Mouse (Mus musculus) lung, embryonic 14.5 days (tissue): ENCODE measurements around the gene Ptprg. TPM values are rescaled to one million over a fixed set of nuclear protein-coding genes. Genes with fewer than 3 reads are reported as not detected.

Source experiments
- ATAC-seq: fragments of 200-750 bp; cut with Nextera tagmentation; 2 replicates; pipeline ENCODE4 v1.8.0; 2017; ENCODE audit warnings: mild to moderate bottlenecking, moderate TSS enrichment, moderate library complexity; ENCODE audit not compliant: insufficient read depth
- DNase-seq: peaks from one replicate; pipeline ENCODE4 v3.0.0-alpha.2; 2015
- H3K27ac ChIP-seq: fragments of 300-500 bp; sonication (generic); 2 replicates; pipeline ENCODE4 v1.5.1; 2014; ENCODE audit warnings: low read depth, mild to moderate bottlenecking, moderate library complexity
- H3K27me3 ChIP-seq: fragments of 300-500 bp; sonication (generic); 2 replicates; pipeline ENCODE4 v1.6.1; 2014; ENCODE audit warnings: low read length, control low read depth; ENCODE audit not compliant: insufficient read depth
- H3K36me3 ChIP-seq: fragments of 300-500 bp; sonication (generic); 2 replicates; pipeline ENCODE4 v1.6.1; 2014; ENCODE audit warnings: control low read depth; ENCODE audit not compliant: insufficient read depth
- H3K4me1 ChIP-seq: fragments of 300-500 bp; sonication (generic); 2 replicates; pipeline ENCODE4 v1.6.1; 2014; ENCODE audit warnings: antibody characterized with exemption, control low read depth; ENCODE audit not compliant: insufficient read depth
- H3K4me2 ChIP-seq: fragments of 300-500 bp; sonication (generic); 2 replicates; pipeline ENCODE4 v1.6.1; 2014; ENCODE audit warnings: mild to moderate bottlenecking
- H3K4me3 ChIP-seq: fragments of 300-500 bp; sonication (generic); 2 replicates; pipeline ENCODE4 v1.5.1; 2014; ENCODE audit warnings: low read depth, low read length
- H3K9ac ChIP-seq: fragments of 300-500 bp; sonication (generic); 2 replicates; pipeline ENCODE4 v1.6.1; 2014
- H3K9me3 ChIP-seq: fragments of 300-500 bp; sonication (generic); 2 replicates; pipeline ENCODE4 v1.6.1; 2016; ENCODE audit warnings: low read depth, low read length, control low read depth
- CTCF ChIP-seq: IDR thresholded peaks from 2 replicates; pipeline ENCODE4 v1.5.1; 2016; ENCODE audit warnings: antibody characterized with exemption, low read depth
- WGBS: fragments of 180-500 bp; shearing (Covaris S2); extraction: QIAGEN DNeasy Blood & Tissue Kit; methylation state at CpG from one replicate; pipeline ENCODE4 v1.1.7; 2014; 5-methylcytosine and 5-hydroxymethylcytosine counted together
- polyA plus RNA-seq: library from polyadenylated mRNA; unstranded; fragments of >200 nt; fragmentation: Nextera tagmentation; extraction: Ambion mirVana; gene quantifications from 2 replicates; pipeline ENCODE4 v1.2.1, GENCODE M21; 2014

Ptprg gene
- polyA plus RNA-seq, 1 experiment from 2014 or later = 43.2 TPM

DNA sequence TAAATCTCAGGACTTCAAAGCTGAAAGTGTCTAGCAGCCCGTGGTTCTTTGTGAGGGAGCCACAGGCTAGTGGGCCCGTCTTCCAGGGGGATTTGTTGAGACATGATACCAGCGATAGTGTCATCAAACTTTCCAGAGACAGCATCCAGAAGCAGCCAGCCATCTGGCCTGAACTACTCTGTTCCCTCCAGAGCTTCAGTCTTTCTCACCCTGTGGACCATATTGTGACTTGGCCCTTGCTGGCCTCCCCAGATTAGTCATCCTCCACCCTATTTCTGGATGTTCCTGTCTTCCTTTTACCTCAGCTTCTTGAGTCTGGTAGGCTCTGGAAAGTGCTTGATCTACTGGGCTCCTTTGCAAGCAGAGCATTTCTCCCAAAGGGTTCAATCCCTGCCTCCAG, 333.1 kb downstream of the Ptprg start:
- TF ChIP-seq CTCF = no peak
- Histone ChIP-seq H3K4me2 (no peak overlapping the region), H3K9ac (no peak overlapping the region), H3K36me3 (no peaks in the 10 kb centered on the region), H3K9me3 (no peaks in the 10 kb centered on the region), H3K4me1 (peaks cover 7% of the 10 kb centered on the region; the same call in 1 of the 2 replicates), H3K27me3 (no peaks in the 10 kb centered on the region), H3K4me3 (no peak overlapping the region), H3K27ac (no peak overlapping the region)
- DNase-seq (no peak), ATAC-seq (no peak)
- 41% methylated on average over 3 of the region's 3 CpGs for WGBS

DNA sequence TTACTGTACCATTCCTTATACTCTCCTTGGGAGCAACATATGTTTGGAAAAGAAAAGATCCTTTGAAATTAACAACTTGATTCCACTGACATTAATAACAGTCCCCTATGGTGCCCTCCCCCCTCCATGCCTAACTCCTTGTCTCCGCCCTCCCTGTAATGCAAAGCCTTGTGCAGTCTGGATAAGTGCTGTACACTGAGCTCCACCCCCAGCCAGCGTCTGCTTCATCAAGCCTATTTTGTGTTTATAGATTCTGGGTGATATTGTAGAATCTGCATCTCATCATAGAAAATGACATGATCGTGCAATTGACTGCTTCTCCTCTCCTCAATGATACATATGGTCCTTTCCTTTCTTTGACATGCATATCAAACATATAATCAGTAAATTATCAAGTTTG, 337.6 kb downstream of the Ptprg start:
- DNase-seq (no peak), ATAC-seq (no peak)
- Histone ChIP-seq H3K27ac (no peak overlapping the region), H3K4me2 (no peak overlapping the region), H3K4me1 (no peaks in the 10 kb centered on the region), H3K4me3 (no peak overlapping the region), H3K9ac (no peak overlapping the region), H3K36me3 (no peaks in the 10 kb centered on the region), H3K9me3 (no peaks in the 10 kb centered on the region), H3K27me3 (no peaks in the 10 kb centered on the region)
- no peak for TF ChIP-seq CTCF
- WGBS = 60% methylated on average over 3 of the region's 3 CpGs

GRCm38 (mm10) chr14:11892621-11893020, 339.3 kb downstream of the Ptprg start:
- no peak for TF ChIP-seq CTCF
- Histone ChIP-seq H3K27ac (no peak overlapping the region), H3K27me3 (no peaks in the 10 kb centered on the region), H3K4me2 (no peak overlapping the region), H3K9ac (no peak overlapping the region), H3K4me1 (no peaks in the 10 kb centered on the region), H3K9me3 (no peaks in the 10 kb centered on the region), H3K4me3 (no peak overlapping the region), H3K36me3 (no peaks in the 10 kb centered on the region)
- ATAC-seq (no peak), DNase-seq (no peak)
- 26% methylated on average over 9 of the region's 9 CpGs for WGBS

GRCm38 (mm10) chr14:11895486-11895885, 342.2 kb downstream of the Ptprg start:
- 44% methylated on average over 13 of the region's 13 CpGs for WGBS
- no peak for ATAC-seq
- no peak overlapping the region for H3K4me3 ChIP-seq
- no peaks in the 10 kb centered on the region for H3K27me3 ChIP-seq
- no peaks in the 10 kb centered on the region for H3K4me1 ChIP-seq
- TF ChIP-seq CTCF = no peak
- H3K9me3 ChIP-seq = no peaks in the 10 kb centered on the region
- H3K27ac ChIP-seq = no peak overlapping the region
- no peak overlapping the region for H3K9ac ChIP-seq
- no peaks in the 10 kb centered on the region for H3K36me3 ChIP-seq
- H3K4me2 ChIP-seq = no peak overlapping the region
- peak; percentile 32 for DNase-seq

DNA sequence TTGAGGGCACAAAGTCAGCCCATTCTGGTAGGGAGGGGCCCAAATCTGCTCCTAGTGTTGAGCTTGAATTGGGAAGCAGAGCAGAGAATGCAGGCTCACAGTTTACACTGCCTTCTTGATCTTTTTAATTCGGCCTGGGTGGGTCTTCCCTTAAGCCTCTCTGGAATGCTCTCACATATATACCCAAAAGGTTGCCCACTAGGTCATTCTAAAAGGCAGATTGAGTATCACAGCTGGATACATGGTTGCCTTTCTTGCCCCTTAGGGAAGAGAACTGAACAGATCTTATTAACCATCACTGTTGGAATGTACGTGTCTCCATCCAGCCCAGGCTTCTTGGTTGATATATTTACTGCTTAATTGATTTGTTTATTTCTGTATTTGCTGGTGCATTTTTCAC, 349.5 kb downstream of the Ptprg start:
- WGBS = 57% methylated on average over 2 of the region's 2 CpGs
- no peak overlapping the region for H3K4me3 ChIP-seq
- H3K9me3 ChIP-seq = no peaks in the 10 kb centered on the region
- ATAC-seq = no peak
- H3K9ac ChIP-seq = no peak overlapping the region
- DNase-seq = no peak
- no peaks in the 10 kb centered on the region for H3K4me1 ChIP-seq
- H3K27me3 ChIP-seq = no peaks in the 10 kb centered on the region
- no peak overlapping the region for H3K27ac ChIP-seq
- H3K36me3 ChIP-seq = no peaks in the 10 kb centered on the region
- no peak overlapping the region for H3K4me2 ChIP-seq
- TF ChIP-seq CTCF = no peak

DNA sequence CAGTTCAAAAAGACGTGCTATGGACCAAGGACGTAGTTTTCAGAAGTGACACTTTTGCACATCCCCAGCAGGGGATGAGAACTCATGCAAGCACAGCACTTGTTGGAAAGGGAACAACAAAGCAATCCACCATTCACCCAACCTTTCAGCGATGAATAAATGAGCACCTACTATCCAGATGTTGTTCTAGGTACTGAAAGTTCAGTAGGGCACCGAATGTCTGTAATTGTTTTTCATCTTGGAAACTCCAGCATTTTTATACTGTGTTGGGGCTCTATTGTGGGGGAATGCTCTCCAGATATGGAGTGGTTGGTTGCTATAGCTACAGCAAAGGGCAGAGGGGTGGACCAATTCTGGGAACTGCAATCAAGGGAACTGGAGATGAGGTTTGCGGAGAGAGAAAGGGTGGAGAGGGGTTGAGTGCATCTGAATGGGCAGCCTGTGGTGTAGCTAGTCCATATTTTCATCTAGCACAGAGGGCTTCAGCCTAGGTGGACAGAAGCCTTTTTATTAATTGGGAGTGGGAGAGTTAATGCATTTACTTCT, 352.9 kb downstream of the Ptprg start:
- Histone ChIP-seq H3K9me3 (no peaks in the 10 kb centered on the region), H3K36me3 (no peaks in the 10 kb centered on the region), H3K4me2 (no peak overlapping the region), H3K27me3 (no peaks in the 10 kb centered on the region), H3K27ac (no peak overlapping the region), H3K4me1 (no peaks in the 10 kb centered on the region), H3K9ac (no peak overlapping the region), H3K4me3 (no peak overlapping the region)
- ATAC-seq (no peak), DNase-seq (no peak)
- 73% methylated on average over 5 of the region's 5 CpGs for WGBS
- TF ChIP-seq CTCF = no peak

DNA sequence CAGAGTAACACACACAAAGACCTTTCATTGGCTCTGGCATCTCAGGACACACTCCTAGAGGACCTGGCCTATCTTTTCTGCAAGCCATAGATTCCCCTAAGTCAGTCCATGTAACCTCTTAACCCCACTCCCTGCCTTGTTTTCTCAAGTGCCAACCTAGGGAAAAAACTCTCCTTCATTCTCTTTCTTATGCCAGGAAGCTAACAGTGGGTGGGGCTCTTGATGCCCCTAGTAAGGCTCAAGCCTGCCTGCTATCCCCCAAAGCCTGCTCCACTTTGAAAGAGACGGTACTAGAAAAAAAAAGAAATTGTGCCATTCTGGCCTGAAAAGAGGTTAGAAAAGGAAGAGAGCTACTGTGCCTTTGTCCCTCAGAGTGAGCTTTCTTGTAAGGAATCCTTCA, 358.9 kb downstream of the Ptprg start:
- Histone ChIP-seq H3K9ac (no peak overlapping the region), H3K27me3 (no peaks in the 10 kb centered on the region), H3K4me2 (no peak overlapping the region), H3K4me1 (no peaks in the 10 kb centered on the region), H3K27ac (no peak overlapping the region), H3K9me3 (no peaks in the 10 kb centered on the region), H3K4me3 (no peak overlapping the region), H3K36me3 (no peaks in the 10 kb centered on the region)
- ATAC-seq (no peak), DNase-seq (no peak)
- WGBS = 90% methylated on average over 1 of the region's 1 CpGs
- TF ChIP-seq CTCF = no peak

GRCm38 (mm10) chr14:11917225-11917624, 363.9 kb downstream of the Ptprg start:
- 94% methylated on average over 5 of the region's 5 CpGs for WGBS
- no peaks in the 10 kb centered on the region for H3K27me3 ChIP-seq
- no peak for ATAC-seq

More at GRCm38 (mm10) chr14:11917225-11917624, 363.9 kb downstream of the Ptprg start:
- Histone ChIP-seq H3K4me3 (no peak overlapping the region), H3K27ac (no peak overlapping the region), H3K36me3 (no peaks in the 10 kb centered on the region), H3K4me2 (no peak overlapping the region), H3K4me1 (no peaks in the 10 kb centered on the region), H3K9me3 (no peaks in the 10 kb centered on the region), H3K9ac (no peak overlapping the region)
- no peak for TF ChIP-seq CTCF
- DNase-seq = no peak
